Mouse (Mus musculus): ENCODE data around the gene Fkbp5. TPM values are rescaled to one million over a fixed set of nuclear protein-coding genes. Genes with fewer than 3 reads are reported as not detected.

The Fkbp5 gene
- polyA plus RNA-seq, 1 experiment from 2014 or later: 27.3 TPM

DNA sequence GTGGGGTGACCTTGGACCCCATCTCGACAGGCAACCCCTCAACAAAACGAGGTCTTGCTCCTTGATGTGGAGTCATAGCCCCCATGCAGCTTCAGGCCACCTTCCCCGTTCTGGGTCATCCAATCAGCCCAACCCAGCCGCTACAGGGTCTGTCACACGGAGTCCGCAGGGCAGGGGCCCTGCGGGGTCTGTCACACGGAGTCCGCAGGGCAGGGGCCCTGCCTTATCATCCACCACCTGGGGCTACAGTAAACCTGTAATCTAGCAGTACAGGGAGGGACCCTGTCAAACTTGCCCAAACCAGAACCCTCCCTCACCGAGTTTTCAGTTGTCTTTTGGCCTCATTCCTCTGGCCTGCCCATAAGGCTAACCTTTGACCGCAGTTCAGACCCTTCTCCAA lies 165.3 kb downstream of the Fkbp5 start:
- 18% methylated on average over 11 of the region's 11 CpGs for WGBS
- Histone ChIP-seq H3K27ac (peak overlapping the region; percentile 98), H3K9ac (peak overlapping the region; percentile 76), H3K4me3 (peak overlapping the region; percentile 90), H3K36me3 (no peaks in the 10 kb centered on the region), H3K4me1 (peaks cover 37% of the 10 kb centered on the region), H3K9me3 (no peaks in the 10 kb centered on the region), H3K27me3 (no peaks in the 10 kb centered on the region), H3K4me2 (replicated peaks) (peak overlapping the region; percentile 93)
- no peak for ATAC-seq (ENCODE audit: low FRiP score, low read depth)

DNA sequence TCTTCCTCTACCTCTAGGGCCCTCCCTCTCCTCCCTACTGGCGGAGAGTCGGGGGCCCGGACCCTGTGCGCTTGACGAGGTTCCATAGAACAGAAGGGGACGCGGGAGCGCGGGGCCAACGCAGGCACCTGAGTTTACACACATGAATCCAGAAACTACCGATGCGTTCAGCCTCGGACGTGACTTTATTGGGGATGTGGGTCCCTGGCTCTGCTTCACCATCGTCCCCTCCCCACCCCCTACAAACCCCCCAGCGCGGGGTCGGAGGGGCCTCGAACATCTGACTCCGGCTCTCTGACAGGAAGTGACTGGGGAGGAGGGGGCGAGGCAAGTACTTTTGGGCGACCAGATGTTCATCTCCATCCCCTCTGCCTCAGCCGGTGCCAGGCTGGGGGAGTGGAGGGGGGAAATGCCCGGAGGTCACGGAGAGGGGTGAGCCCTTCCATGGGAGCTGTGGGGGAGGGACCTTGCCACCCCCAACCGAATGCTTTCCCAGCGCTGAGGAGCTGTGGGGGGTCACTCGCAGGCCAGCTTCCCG lies 165.9 kb downstream of the Fkbp5 start:
- H3K4me2 ChIP-seq (replicated peaks): peak overlapping the region; percentile 93
- 1% methylated on average over 29 of the region's 29 CpGs for WGBS

DNA sequence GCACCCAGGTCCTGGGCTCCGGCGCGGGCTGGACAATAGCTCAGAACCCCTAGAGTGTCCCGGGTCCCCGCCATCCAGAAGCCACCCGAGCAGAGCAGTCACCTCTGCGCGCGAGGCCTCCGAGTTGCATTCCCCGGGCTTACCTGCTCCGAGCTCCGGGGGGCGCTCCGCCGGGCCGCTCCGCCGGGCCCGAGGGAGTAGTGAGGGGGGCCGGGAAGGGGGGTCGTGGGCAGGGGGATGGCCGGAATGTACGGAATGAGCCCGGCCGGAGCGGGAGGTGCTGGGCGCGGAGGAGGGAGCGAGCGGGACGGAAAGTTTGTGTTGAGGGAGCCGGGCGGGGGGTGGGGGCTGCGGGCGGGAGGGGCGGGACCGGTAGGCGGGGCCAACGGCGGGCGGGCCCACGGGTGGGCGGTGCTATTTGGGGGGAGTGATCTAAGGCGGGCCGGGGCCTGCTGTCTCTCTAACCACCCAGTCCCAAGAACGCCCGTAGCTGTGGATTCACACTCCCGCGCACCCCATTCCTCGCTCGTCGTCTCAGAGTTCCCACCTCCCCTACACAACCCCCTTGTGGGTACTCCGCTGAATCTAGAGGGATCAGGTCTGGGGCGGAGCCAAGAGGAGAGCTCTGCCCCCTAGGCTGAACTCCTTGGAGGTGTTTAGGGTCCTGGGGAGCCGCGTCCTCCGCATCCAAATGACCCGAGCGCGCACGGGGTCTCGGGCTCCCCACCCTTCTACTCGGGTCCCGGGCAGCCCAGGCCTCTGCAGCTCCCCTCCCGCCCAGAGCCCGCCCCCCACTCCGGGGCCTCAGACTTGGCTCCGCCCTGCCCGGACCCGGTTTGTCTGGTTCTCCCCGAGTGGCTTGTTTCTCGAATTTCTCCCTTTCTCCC lies 166.6 kb downstream of the Fkbp5 start, which contains the start of gene Tead3:
Tead3 (minus strand) TSS at position 352 of the 887 bp plus-strand sequence.
- ATAC-seq (ENCODE audit: low FRiP score, low read depth): peak; percentile 90
- Histone ChIP-seq H3K9ac (peak within 1 kb of the TSS; percentile 99), H3K4me1 (peaks cover 50% of the 10 kb centered on the region), H3K27me3 (no peaks in the 10 kb centered on the region), H3K4me3 (peak within 1 kb of the TSS; percentile 90), H3K9me3 (no peaks in the 10 kb centered on the region), H3K27ac (peak within 1 kb of the TSS; percentile 98), H3K36me3 (no peaks in the 10 kb centered on the region), H3K4me2 (replicated peaks) (peak within 1 kb of the TSS; percentile 93)
- WGBS: under 1% methylated on average over 51 of the region's 73 CpGs

More for the DNA sequence above, 165.9 kb downstream of the Fkbp5 start:
- Histone ChIP-seq H3K9me3 (no peaks in the 10 kb centered on the region), H3K4me3 (peak overlapping the region; percentile 90), H3K36me3 (no peaks in the 10 kb centered on the region), H3K4me1 (peaks cover 43% of the 10 kb centered on the region), H3K27ac (peak overlapping the region; percentile 98), H3K9ac (peak overlapping the region; percentile 76), H3K27me3 (no peaks in the 10 kb centered on the region)
- ATAC-seq (ENCODE audit: low FRiP score, low read depth): peak; percentile 4; the same call in 1 of the 2 replicates

DNA sequence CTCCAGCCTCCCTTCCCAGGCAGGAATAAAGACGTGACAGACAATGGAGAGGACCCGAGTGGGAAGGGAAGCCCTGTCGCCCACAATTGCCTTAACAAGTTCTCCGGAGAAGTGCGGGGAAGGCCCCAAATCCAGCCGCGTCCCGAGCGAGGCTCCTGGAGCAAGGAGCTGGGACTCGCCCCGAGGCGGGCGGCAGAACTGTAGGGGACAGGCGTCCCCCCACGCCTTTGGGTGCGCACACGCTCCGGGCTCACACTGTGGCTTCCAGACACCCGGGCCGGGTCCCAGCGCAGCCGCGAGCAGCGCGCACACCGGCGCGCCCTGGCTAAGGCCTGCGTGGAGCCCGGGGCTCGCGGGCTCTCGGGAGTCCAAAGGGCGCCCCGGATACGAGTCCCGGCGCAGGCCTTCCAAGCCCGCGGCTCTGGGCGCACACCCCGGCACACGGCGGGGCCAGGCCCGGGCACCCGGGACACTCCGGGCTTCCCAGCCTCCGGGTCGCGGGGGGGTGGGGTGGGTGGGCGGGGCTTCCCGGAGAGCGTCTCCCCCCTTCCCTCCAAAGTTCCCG lies 167.3 kb downstream of the Fkbp5 start:
- peak overlapping the region; percentile 97 for H3K27ac ChIP-seq
- H3K9me3 ChIP-seq: no peaks in the 10 kb centered on the region
- WGBS: under 1% methylated on average over 53 of the region's 54 CpGs
- peaks cover 57% of the 10 kb centered on the region for H3K4me1 ChIP-seq
- peak overlapping the region; percentile 99 for H3K9ac ChIP-seq
- H3K36me3 ChIP-seq: no peaks in the 10 kb centered on the region
- ATAC-seq (ENCODE audit: low FRiP score, low read depth): peak; percentile 34; the same call in 1 of the 2 replicates
- peak overlapping the region; percentile 93 for H3K4me2 ChIP-seq (replicated peaks)
- H3K27me3 ChIP-seq: no peaks in the 10 kb centered on the region
- H3K4me3 ChIP-seq: peak overlapping the region; percentile 90

DNA sequence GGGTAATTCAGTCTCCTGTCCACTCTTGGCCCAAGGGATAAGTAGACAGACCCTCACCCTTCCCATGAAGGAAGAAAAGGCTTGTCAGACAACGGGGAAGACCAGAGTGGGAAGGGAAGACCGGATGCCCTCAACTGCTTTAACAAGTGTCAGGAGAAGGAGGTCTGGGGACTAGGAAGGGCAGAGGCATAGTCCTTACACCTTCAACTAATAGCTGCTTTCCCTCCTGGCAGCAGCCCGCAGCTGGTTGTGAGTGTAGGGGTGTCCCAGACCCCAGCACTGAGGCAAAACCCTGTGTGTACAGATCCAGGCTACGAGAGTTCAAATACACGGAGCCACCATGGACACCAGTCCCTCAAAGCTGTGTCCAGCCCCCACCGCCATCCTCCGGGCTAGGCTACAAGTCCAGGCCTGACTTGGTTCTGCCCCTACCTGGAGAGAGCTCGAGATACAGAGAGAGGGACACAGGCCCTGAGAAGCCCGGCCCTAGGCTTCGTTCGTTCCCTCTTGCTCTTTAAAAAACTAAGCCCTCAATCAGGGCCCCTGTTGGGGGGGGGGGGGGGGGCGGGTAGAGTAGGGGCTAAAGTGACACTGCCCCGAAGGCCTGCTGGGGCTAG lies 168.0 kb downstream of the Fkbp5 start:
- H3K4me1 ChIP-seq: peaks cover 63% of the 10 kb centered on the region
- ATAC-seq (ENCODE audit: low FRiP score, low read depth): no peak
- H3K4me3 ChIP-seq: peak overlapping the region; percentile 90
- no peaks in the 10 kb centered on the region for H3K27me3 ChIP-seq
- H3K4me2 ChIP-seq (replicated peaks): peak overlapping the region; percentile 93
- H3K27ac ChIP-seq: peak overlapping the region; percentile 97
- H3K36me3 ChIP-seq: no peaks in the 10 kb centered on the region
- WGBS: 8% methylated on average over 13 of the region's 13 CpGs
- H3K9ac ChIP-seq: peak overlapping the region; percentile 99
- no peaks in the 10 kb centered on the region for H3K9me3 ChIP-seq

Small RNA genes lying within 50 kb of the gene (microRNA-seq; reads per million reads assigned to microRNA genes)
- gene Gm25195: not detected
- gene Mir6969: not detected

Other genes starting within 250 kb of the Fkbp5 start
- gene Fance, start 204.0 kb downstream of the Fkbp5 start, polyA plus RNA-seq (2015; fragmentation: Nextera tagmentation; extraction: Ambion mirVana): 36.0 and 37.3 TPM in 2 replicates
- 580 and 609 TPM in 2 replicates for gene Rpl10a, start 189.1 kb downstream of the Fkbp5 start, polyA plus RNA-seq (2015; fragmentation: Nextera tagmentation; extraction: Ambion mirVana)
- 14.9 and 15.4 TPM in 2 replicates for gene Tead3, start 166.7 kb downstream of the Fkbp5 start, polyA plus RNA-seq (2015; fragmentation: Nextera tagmentation; extraction: Ambion mirVana)
- gene Tulp1, start 152.3 kb downstream of the Fkbp5 start, polyA plus RNA-seq (2015; fragmentation: Nextera tagmentation; extraction: Ambion mirVana): 7.1 and 7.5 TPM in 2 replicates
- gene Armc12, start 13.3 kb upstream of the Fkbp5 start, polyA plus RNA-seq (2015; fragmentation: Nextera tagmentation; extraction: Ambion mirVana): not detected in 2 replicates
- gene Clpsl2, start 31.9 kb upstream of the Fkbp5 start, polyA plus RNA-seq (2015; fragmentation: Nextera tagmentation; extraction: Ambion mirVana): not detected in 2 replicates
- 0.60 and 0.91 TPM in 2 replicates for gene Clps, start 43.2 kb upstream of the Fkbp5 start, polyA plus RNA-seq (2015; fragmentation: Nextera tagmentation; extraction: Ambion mirVana)
- 0.46 and 0.56 TPM in 2 replicates for gene Lhfpl5, start 58.1 kb upstream of the Fkbp5 start, polyA plus RNA-seq (2015; fragmentation: Nextera tagmentation; extraction: Ambion mirVana)
- gene Srpk1, start 105.2 kb upstream of the Fkbp5 start, polyA plus RNA-seq (2015; fragmentation: Nextera tagmentation; extraction: Ambion mirVana): 93.3 and 97.9 TPM in 2 replicates
- 0.98 and 1.2 TPM in 2 replicates for gene Slc26a8, start 172.7 kb upstream of the Fkbp5 start, polyA plus RNA-seq (2015; fragmentation: Nextera tagmentation; extraction: Ambion mirVana)
- 37.1 and 37.8 TPM in 2 replicates for gene Mapk14, start 173.8 kb upstream of the Fkbp5 start, polyA plus RNA-seq (2015; fragmentation: Nextera tagmentation; extraction: Ambion mirVana)
- 3.2 and 3.7 TPM in 2 replicates for gene AC170998.1, start 208.6 kb upstream of the Fkbp5 start, polyA plus RNA-seq (2015; fragmentation: Nextera tagmentation; extraction: Ambion mirVana)

Measured in limb, embryonic 13.5 days (tissue).